Mouse (Mus musculus) thymus, adult 18-20 months (tissue): ENCODE measurements around the gene Dhx36.

Source experiments
- DNase-seq, 2 experiments: peaks; one replicate each; pipeline ENCODE4 v3.0.0; 2022; ENCODE audit warnings: mixed read lengths in 2 of 2

Gene Dhx36

DNA sequence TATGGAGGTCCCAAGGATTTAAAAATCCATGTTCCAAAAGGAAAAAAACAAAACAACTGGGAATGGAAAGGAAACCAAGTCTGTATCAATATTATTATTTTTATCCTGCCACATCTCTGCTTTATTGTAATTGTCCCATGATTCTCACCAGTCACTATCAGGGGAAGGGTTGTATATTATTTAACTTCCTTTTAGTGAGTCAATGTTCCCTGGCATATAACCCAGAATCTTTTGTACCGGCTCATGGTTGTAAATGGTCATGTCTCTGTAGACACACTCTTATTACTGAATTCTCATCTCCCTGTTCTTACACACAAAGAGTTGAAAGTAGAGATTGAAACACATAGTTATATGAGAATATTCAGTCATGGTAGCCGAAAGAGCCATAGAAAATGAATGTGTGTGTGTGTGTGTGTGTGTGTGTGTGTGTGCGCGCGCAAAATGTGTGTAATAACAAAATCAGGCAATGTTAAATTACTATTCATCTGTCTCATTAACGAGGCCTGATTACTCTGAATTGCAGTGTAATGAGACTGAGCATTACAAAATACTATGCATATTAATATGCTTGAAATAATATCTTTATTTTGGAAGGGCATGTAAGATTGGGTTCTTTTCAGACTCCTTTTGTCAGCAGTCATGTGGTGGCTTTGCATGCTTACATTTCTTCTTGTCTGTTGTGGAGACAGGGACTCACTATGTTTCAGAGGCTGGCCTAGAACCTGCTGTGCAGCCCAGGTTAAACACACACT, 88.2 kb downstream of the Dhx36 start:
- DNase-seq, result no peak
